Mouse (Mus musculus): ENCODE results near the gene Sh3glb1. TPM values are rescaled to one million over a fixed set of nuclear protein-coding genes. Genes with fewer than 3 reads are reported as not detected.

Sh3glb1 gene
- 7.0 and 18.6 TPM in 2 replicates for polyA plus RNA-seq (2012; rRNA removed; ENCODE audit: low replicate concordance)

GRCm38 (mm10) chr3:144719901-144720747, at the start of gene Sh3glb1:
Gene Sh3glb1 (minus strand): TSS chr3:144720335.

GRCm38 (mm10) chr3:144760592-144761309, 40.6 kb upstream of the Sh3glb1 start, which contains the start of gene Clca3a1:
Gene Clca3a1 (minus strand): TSS chr3:144760977.

Other genes with a start within 250 kb of the Sh3glb1 start
- gene Hs2st1, start 150.2 kb downstream of the Sh3glb1 start, polyA plus RNA-seq (2012; rRNA removed; ENCODE audit: low replicate concordance) = 1.4 and 2.5 TPM in 2 replicates
- 70.8 and 92.1 TPM in 2 replicates for gene Selenof, start 150.0 kb downstream of the Sh3glb1 start, polyA plus RNA-seq (2012; rRNA removed; ENCODE audit: low replicate concordance)
- 1.1 and 1.3 TPM in 2 replicates for gene Clca3a1, start 40.6 kb upstream of the Sh3glb1 start, polyA plus RNA-seq (2012; rRNA removed; ENCODE audit: low replicate concordance)
- gene Clca3a2, start 99.2 kb upstream of the Sh3glb1 start, polyA plus RNA-seq (2012; rRNA removed; ENCODE audit: low replicate concordance) = 4.4 and 5.1 TPM in 2 replicates
- gene Clca3b, start 129.0 kb upstream of the Sh3glb1 start, polyA plus RNA-seq (2012; rRNA removed; ENCODE audit: low replicate concordance) = 26.8 and 44.3 TPM in 2 replicates
- 18.4 and 76.5 TPM in 2 replicates for gene Clca4b, start 212.2 kb upstream of the Sh3glb1 start, polyA plus RNA-seq (2012; rRNA removed; ENCODE audit: low replicate concordance)

Measured in duodenum, adult 2 months (tissue).